Mouse (Mus musculus): ENCODE data around the gene Obp2b.

The Obp2b gene

DNA sequence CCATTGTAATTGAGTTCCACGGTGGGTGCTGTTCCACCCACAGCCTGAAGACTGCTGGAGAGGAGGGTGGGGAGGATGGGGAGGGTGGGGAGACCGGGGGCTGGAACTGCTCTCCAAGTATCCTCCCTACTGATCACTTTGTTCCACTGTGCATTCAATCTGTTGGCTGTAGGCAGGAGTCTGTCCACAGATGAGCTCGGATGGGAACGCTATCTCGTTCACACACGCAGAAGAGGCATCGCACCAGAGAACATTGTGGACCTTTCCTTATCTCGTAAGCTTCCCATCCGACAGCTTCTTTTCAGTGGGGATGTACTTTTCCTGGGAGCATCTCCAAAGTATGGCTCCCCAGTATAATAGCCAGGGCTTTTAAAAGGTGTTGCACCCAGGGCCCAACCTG lies 42.3 kb downstream of the Obp2b start:
- no peak for DNase-seq (ENCODE audit: low spot score)

DNA sequence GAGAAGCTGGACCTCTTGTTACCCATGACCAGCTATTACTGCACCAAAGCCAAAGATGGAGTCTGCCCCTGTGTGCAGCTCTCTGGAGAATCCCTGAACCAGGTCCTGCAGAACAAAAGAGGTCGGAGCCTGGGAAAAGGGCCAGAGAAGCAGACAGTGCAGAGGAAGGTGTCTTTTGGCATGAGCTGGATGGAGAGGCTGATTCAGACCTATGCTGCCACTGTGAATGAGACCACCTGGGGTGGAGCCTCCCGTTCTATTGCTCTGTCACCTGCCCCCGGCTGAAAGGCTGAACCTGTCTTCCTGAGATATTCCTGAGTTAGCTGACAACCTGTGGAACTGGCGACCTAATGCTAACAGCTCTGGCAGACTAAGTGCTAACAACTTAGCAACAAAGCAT lies 44.1 kb downstream of the Obp2b start:
- no peak for DNase-seq (ENCODE audit: low spot score)

- no peak for DNase-seq (ENCODE audit: low spot score)
Measured at GRCm38 (mm10) chr2:25781957-25782356, 45.1 kb downstream of the Obp2b start, which contains the start of gene Gm13539. Gene Gm13539, plus strand, starts transcription at chr2:25782257.

- peak; percentile 20 for DNase-seq (ENCODE audit: low spot score)
Measured at GRCm38 (mm10) chr2:25785573-25786322, 48.9 kb downstream of the Obp2b start.

- DNase-seq (ENCODE audit: low spot score): no peak
Measured at GRCm38 (mm10) chr2:25789092-25789491, 52.3 kb downstream of the Obp2b start.
